Mouse (Mus musculus): Measurements from ENCODE around the gene Galnt15.
"Not testable (repeated sequence)": the region's sequence is repeated elsewhere in the genome, so short reads cannot be mapped to it uniquely, and the experiment has no call there.

Galnt15 gene

GRCm38 (mm10) chr14:32037661-32038252 is 9.0 kb downstream of the Galnt15 start:
- no peak for DNase-seq

GRCm38 (mm10) chr14:32042108-32042507 is 13.3 kb downstream of the Galnt15 start:
- DNase-seq: no peak

GRCm38 (mm10) chr14:32046357-32046756 is 17.6 kb downstream of the Galnt15 start:
- no peak for DNase-seq

- no peak for DNase-seq
Observed at GRCm38 (mm10) chr14:32050171-32050570, 21.4 kb downstream of the Galnt15 start.

GRCm38 (mm10) chr14:32053895-32054294 is 25.1 kb downstream of the Galnt15 start:
- DNase-seq: no peak

DNA sequence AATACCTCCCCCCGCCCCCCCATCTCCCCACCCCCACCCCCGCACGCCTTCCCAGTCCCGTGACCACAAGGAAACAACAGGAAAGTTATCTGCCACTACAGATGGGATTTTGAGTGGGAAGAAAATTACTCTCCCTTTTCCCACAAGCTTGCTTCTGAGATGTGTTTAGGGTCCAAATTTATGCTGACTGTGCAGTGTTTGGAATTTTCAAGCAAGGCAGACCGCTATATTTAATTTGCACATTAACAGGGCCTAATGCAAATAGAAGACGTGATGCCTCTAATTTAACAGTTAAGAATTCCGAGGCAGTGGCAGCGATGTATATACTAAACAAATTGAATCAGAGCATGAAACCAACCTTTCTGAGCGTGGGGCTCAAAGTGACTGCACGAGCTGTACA is 26.0 kb downstream of the Galnt15 start:
- no peak for DNase-seq

GRCm38 (mm10) chr14:32055781-32056180 is 27.0 kb downstream of the Galnt15 start:
- no peak for DNase-seq

- DNase-seq: peak; percentile 57
Observed at GRCm38 (mm10) chr14:32056675-32057074, 27.9 kb downstream of the Galnt15 start.

- DNase-seq: no peak
Observed at GRCm38 (mm10) chr14:32057664-32058063, 28.9 kb downstream of the Galnt15 start.

DNA sequence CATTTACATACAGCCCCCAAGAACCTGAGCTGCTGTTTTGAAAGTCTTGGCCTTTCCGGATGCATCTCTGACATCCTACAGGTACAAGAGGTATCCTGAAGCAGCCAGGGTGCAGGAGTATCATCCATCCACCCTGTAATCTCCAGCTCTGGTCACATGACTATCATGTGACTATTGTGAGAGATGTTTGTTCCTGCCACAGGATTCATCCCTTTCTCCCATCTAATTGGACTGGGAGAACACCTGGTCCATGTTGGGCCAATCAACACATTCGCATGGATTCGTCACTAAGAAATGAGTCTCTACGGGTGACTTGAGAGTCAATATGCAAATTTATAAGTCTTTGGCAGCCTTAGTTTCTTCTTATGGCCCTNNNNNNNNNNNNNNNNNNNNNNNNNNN is 32.6 kb downstream of the Galnt15 start:
- no peak for DNase-seq

- no peak for DNase-seq
Observed at GRCm38 (mm10) chr14:32072807-32073206, 44.0 kb downstream of the Galnt15 start.

- DNase-seq: peak; percentile 69
Observed at GRCm38 (mm10) chr14:32073211-32073685, 44.5 kb downstream of the Galnt15 start.

DNA sequence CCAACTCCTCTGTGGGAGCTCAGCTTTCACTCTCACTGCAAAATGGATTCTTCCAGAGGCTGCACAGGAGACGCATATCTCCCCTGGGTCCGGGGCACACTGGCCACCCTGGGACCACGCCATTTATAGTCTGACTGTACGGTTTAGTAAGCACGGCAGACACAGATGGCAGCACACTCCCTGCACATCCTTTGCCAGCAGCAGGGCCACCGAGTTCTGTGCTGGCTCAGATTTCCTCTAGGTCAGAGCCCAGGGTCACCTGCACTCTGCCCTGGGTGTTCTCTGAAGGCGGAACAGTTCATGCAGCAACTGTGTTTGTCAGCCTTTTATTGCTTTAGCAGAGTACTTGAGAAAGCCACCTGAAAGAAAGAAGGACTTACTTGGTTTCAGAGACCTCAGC is 45.1 kb downstream of the Galnt15 start:
- no peak for DNase-seq

GRCm38 (mm10) chr14:32076896-32077575 is 48.2 kb downstream of the Galnt15 start:
- peak; percentile 81 for DNase-seq

- DNase-seq: no peak
Observed at GRCm38 (mm10) chr14:32081026-32081425, 52.2 kb downstream of the Galnt15 start.

- no peak for DNase-seq
Observed at GRCm38 (mm10) chr14:32082891-32083290, 54.1 kb downstream of the Galnt15 start.

DNA sequence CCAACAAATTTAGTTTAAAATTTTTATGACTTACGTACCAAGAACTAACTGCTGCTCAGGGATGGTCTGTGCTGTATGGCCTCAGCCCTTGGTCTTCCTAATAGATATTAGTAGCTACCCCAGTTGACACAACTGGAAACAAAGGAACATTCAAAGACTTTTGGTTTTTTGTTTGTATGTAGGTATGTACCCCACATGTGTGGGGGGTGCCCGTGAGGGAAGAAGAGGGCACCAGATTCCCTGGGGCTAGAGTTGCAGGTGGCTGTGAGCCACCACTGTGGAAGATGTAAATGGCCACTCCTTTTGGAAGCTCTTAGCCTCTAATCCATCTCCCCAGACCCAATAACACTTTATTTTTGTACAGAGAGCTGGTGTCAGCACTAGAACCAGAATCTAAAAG is 54.7 kb downstream of the Galnt15 start:
- DNase-seq: no peak

DNA sequence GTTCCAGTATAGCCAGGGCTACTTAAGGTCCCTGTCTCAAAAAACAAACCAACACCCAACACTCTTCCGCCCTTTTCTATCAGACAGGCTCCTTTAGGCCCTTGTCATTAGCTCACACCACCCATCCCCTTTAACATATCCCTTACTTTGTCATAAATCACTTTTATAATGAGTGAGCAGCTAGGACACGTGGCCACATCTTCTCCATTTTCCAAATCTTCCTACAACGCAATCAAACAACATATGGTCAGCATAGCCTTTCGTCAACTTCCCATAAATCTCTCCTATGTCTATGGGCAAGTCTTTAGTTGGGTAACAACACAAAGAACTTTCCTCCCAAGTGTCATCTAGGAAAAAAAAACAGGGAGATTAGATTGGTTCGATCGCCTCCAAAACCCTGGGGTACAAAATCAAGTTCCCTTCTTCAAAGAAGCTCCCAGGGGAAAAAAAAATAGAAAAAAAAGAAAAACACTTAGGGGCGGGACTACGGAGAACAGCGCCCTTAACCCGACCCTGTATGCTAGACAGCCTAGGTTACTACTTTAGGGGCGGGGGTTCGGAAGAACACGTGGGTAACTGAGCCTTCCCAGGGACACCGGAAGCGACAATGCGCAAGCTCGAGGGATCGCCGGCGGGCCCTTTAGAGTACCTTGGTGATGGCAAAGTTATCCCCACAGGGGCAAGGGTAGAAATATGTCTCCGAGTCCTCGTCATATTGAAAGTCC is 56.1 kb downstream of the Galnt15 start, which contains the start of gene Oxnad1:
Oxnad1 (plus strand) TSS at position 614 of the 725 bp plus-strand sequence.
- peak; percentile 94 for DNase-seq

GRCm38 (mm10) chr14:32085486-32086201 is 56.9 kb downstream of the Galnt15 start, which contains the start of gene Dph3:
Gene Dph3, minus strand, starts transcription at chr14:32085729.
- peak; percentile 100 for DNase-seq

DNA sequence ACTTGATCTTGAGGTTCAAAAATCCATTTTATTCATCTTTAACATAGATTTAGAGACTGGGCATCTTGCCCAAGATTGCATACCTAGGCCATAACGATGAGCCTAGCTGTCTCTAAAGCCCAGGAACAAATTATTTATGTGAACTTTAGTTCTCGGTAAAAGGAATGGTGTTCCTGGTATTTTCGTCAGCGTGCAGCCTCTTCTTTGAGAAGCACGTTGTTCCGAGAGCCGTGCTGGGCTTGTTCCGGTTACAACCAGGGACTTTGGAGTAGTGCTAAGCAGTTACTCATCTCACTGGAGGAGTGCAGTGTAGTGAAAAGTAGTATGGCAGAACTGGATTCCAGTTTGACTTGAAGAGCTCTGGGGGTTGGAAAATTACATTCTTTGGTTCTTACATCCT is 57.4 kb downstream of the Galnt15 start:
- DNase-seq: no peak

DNA sequence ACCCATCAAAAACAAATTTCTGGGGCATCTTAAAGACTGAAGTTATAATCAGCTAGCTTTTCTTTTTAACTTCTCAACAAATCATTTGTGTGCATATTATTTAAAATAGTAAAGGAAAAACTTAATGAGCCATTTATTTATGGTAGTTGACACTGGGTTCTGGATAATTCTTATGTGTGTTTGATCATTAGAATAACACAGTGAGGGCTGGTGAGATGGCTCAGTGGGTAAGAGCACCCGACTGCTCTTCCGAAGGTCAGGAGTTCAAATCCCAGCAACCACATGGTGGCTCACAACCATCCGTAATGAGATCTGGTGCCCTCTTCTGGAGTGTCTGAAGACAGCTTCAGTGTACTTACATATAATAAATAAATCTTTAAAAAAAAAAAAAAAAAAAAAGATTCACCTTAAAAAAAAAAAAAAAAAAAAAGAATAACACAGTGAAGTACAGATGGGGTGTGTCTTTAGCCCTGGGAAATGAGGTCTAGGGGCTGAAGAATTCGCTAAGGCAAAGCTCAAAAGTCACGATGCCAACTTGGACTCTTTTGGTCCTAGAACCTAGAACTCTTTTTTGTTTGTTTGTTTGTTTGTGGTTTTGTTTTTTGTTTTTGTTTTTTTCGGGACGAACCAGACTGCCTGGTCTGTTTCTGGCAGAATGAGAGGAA is 58.9 kb downstream of the Galnt15 start:
- DNase-seq: not testable (repeated sequence)

DNA sequence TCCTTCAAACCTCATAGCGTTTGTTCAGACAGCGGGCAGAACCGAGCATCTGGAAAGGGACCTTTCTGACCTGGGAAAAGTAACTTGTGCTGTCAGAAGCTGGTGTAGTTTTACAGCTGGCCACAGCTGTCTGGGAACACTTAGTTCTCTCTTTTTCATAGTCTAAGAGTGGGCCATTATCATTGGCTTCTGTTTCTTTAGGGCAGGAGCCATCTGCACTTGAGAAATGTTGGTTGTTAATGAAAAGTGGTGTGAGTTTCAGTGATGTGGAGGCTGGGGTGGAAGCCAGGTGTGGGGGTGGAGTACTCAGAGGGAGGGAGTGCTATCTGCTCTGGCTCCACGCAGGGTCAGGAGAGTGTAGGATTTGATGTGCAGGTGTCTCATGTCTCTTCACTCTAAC is 62.3 kb downstream of the Galnt15 start:
- no peak for DNase-seq

Measured in lung, postnatal 36 days (tissue).